Mouse (Mus musculus) leukemia stem cell, adult 10-12 weeks (primary cell): ENCODE measurements around the gene Ren1. TPM values are rescaled to one million over a fixed set of nuclear protein-coding genes. Genes with fewer than 3 reads are reported as not detected.

Source experiments
- polyA plus RNA-seq: library from polyadenylated mRNA; stranded (reverse); fragments of >175 nt; gene quantifications from 2 replicates; pipeline ENCODE4 v1.2.3, GENCODE M21; 2012; ENCODE audit warnings: low replicate concordance

Gene Ren1
- not detected in 2 replicates for polyA plus RNA-seq

GRCm38 (mm10) chr1:133350210-133350609 is at the start of gene Ren1:
TSS of gene Ren1 (plus strand) at chr1:133350510.

GRCm38 (mm10) chr1:133309652-133310267 is 40.5 kb upstream of the Ren1 start, which contains the start of gene Golt1a:
TSS of gene Golt1a (plus strand) at chr1:133309800.

GRCm38 (mm10) chr1:133321267-133321925 is 28.9 kb upstream of the Ren1 start, which contains the start of gene Kiss1:
TSS of gene Kiss1 (plus strand) at chr1:133321875.

GRCm38 (mm10) chr1:133363276-133364021 is 13.1 kb downstream of the Ren1 start, which contains the start of gene Etnk2:
TSS of gene Etnk2 (plus strand) at chr1:133363572.

Other genes starting within 250 kb of the Ren1 start
- gene Ppp1r15b, start 219.4 kb upstream of the Ren1 start, polyA plus RNA-seq, result 46.6 and 51.1 TPM in 2 replicates
- gene Plekha6, start 186.3 kb upstream of the Ren1 start, polyA plus RNA-seq, result 2.7 and 8.6 TPM in 2 replicates
- gene Golt1a, start 40.7 kb upstream of the Ren1 start, polyA plus RNA-seq, result not detected in 2 replicates
- gene Kiss1, start 28.6 kb upstream of the Ren1 start, polyA plus RNA-seq, result not detected in 2 replicates
- gene Etnk2, start 13.1 kb downstream of the Ren1 start, polyA plus RNA-seq, result not detected in 2 replicates
- 0.38 and 0.98 TPM in 2 replicates for gene Sox13, start 73.9 kb downstream of the Ren1 start, polyA plus RNA-seq